Mouse (Mus musculus): Measurements from ENCODE around the gene Tomm20. TPM values are rescaled to one million over a fixed set of nuclear protein-coding genes. Genes with fewer than 3 reads are reported as not detected.

Gene Tomm20
- polyA plus RNA-seq, 1 experiment = 642 TPM

DNA sequence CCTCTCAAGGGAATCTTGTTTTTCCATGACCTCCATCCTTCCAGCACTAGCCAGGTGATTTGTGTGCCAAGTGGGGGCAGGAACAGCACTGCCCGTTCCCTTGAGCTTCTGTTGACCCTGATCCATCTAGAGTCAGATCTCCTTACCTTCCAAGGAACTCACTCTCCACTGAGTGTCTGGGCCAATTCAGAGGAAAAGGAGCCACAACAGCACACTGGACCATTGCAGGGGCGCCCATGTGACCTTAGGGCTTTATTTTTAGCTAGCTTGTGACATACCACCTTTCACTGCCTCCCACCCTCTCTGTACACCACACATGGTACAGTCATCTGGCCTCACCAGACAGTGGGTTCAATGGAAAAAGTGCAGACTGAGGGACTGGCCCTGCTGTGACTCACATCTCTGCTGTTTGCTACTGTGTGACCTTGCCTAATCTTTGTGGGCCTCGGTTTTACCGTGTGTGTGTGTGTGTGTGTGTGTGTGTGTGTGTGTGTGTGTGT lies 64.0 kb downstream of the Tomm20 start:
- TF ChIP-seq POLR2A (IDR thresholded peaks at IDR 0.05; ENCODE audit: insufficient read depth, low read length) = no peak
- no peak for TF ChIP-seq CTCF (IDR thresholded peaks at IDR 0.05; ENCODE audit: low read depth, low read length)
- no peak for TF ChIP-seq EP300 (IDR thresholded peaks at IDR 0.05; ENCODE audit: insufficient read depth, low read depth, low read length)

More for the DNA sequence above, 64.0 kb downstream of the Tomm20 start:
- Histone ChIP-seq H3K9ac (ENCODE audit: low read depth, poor library complexity, severe bottlenecking) (no peak overlapping the region), H3K9me3 (replicated peaks; ENCODE audit: control insufficient read depth, insufficient read depth, low read length, poor library complexity, severe bottlenecking) (no peaks in the 10 kb centered on the region), H3K36me3 (ENCODE audit: control insufficient read depth, insufficient read depth, low read length, poor library complexity, severe bottlenecking) (no peaks in the 10 kb centered on the region), H3K4me1 (ENCODE audit: control insufficient read depth, insufficient read depth, low read length) (no peaks in the 10 kb centered on the region), H3K27ac (ENCODE audit: insufficient read depth, low read length) (no peak overlapping the region), H3K4me3 (ENCODE audit: low read depth, low read length) (no peak overlapping the region), H3K27me3 (ENCODE audit: control insufficient read depth, insufficient read depth, low read length, poor library complexity, severe bottlenecking) (no peaks in the 10 kb centered on the region)

Other genes starting within 250 kb of the Tomm20 start
- 55.0 and 58.7 TPM in 2 replicates for gene Rbm34, start 25.2 kb upstream of the Tomm20 start, polyA plus RNA-seq (2011; ENCODE audit: insufficient read depth, insufficient read length, low read depth, missing spikeins)
- 33.8 and 38.0 TPM in 2 replicates for gene Pard3, start 118.0 kb upstream of the Tomm20 start, polyA plus RNA-seq (2011; ENCODE audit: insufficient read depth, insufficient read length, low read depth, missing spikeins)

Data from ES-Bruce4 (cell line).